Mouse (Mus musculus): ENCODE data around the gene Srek1.

Gene Srek1

DNA sequence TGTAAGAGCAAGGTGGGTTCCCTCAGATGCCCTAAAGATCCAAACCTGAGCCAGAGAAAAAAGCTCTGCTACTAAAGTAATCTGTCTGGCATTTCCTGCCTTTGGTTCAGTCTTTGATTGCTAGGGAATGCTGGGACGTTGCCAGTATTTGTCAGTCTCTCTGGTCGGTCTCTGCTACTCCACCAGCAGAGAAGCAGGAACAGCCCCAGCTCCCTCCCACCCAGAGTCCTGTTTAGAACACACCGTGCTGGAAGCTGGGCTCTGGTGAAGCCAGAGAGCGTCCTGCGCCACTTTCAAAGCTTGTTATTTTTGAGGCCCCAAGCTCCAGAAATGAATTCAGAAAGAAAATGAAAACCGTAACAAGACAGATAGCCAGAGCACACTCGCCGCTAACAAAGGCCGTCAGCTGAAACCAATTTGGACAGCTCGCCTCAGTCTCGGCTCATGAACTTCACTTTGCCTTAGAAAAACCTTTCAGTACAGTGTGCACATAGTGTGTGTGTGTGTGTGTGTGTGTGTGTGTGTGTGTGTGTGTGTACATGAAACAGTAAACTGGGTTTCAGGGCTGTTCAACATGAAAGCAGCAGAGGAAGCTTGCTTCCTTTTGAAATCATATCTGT, 62.9 kb downstream of the Srek1 start:
- DNase-seq: no peak

DNA sequence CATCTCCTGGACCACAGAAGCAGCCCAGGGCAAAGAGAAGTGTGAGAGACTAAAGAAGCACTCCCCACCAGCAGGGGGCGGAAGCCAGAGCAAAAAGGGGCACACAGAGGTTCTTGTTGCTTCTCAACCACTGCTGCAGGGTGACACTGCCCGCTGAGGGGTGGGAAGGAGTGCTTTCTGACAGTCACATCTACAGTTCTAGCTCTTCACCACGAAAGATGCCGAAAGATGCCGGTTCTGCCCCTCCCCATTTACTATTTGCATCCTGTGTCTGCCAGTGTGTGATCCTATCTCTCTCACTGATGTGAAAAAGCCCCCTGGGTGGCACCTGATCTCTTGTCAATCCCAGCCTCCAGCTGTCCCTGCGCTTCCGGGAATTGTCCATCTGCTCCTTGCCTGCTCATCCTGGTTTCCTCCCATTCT, 64.0 kb downstream of the Srek1 start:
- peak; percentile 57 for DNase-seq

DNA sequence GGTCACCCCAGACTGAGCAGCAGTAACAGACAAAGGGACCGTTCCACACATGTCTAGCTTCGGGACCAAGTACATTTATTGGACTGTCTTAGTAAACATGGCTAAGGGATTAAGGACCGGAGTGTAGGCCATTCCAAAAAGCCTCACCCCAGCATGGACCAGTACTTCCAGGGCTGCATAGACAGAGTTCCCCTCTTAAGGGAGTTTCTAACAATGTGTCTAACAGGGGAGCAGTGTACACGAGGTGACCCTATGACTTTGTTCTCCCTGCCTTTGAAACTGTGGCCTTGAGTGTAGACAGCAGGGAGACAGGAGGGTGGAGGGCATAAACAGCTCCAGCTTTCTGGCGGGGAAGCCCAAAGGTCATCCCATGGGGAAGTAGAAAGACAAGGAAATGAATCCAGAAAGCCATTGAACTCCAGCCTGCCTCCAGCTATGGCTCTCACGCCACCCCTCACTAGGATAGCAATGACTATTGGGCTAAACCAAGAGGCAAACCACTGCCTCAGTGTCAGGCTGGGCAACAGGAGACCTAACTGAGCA, 68.9 kb downstream of the Srek1 start:
- no peak for DNase-seq

DNA sequence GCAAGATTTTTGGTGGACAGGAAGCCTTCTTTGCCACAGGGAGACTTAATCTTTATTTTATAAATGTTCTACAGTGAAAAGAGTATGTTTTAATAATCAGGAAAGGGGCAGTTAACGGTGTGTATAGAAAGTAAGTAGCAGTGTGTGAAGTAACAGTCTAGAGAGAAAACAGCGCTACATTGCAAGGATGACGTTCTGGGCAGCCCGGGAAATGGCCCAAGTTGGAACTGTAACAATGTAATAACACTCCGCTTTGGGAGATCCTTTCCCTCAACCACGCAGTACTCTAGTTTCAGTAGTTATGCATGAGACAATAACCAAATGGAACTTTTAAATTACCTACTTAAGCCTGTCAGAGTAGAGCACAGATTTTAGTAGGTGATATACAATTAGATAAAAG, 70.6 kb downstream of the Srek1 start:
- DNase-seq: no peak

DNA sequence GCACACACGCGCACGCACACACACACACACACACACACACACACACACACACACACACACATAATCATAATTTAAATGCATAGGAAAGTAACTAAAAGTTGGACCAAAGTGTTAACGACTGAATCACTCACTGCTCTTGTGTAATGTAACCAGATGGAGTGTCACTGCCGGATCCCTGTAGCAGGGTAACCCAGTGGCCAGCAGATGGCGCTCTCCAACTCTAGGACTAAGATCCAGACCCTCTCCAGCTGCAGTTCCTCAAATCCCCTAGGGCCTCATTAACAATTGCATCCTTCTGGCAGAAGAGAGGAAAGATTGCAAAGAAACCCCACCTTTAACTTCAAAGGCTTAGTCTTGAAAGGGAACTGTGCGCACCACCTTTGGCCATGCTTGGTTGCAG, 71.0 kb downstream of the Srek1 start:
- peak; percentile 94 for DNase-seq

DNA sequence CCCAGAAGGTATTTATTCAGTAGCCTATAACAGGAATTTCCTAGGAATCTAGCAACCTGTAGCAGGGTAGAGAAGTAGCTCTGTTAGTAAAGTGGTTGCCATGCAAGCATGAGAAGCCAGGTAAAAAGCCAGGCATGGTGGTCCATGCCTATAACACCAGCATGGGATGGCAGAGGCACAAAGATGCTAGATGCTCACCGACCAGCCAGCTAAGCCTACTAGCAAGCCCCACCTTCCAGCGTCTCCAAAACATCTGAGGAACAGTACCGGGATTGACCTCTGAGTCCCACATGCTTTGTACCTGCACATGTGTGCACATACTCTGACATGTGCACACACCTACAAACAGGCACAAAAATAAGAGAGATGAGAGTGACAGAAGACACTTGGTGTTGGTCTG, 72.1 kb downstream of the Srek1 start:
- DNase-seq: no peak

DNA sequence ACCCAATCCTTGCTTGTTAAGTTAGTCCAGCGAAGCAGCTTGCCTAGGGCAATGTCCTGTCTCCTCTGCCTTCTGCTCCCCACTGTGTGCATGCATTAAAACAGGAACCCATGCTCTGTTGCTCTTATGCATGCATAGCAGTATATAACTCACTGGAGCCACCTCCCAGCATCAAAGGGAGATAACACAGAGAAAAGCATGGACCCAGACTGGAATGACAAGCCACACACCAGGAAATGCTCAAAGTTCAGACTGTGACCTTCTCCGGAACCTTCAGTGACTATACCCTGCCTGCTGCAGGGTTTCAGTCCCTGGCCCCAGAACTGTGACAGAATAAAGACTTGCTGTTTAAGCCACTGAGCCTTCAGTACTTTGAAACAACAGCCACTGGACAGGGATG, 73.7 kb downstream of the Srek1 start:
- no peak for DNase-seq

DNA sequence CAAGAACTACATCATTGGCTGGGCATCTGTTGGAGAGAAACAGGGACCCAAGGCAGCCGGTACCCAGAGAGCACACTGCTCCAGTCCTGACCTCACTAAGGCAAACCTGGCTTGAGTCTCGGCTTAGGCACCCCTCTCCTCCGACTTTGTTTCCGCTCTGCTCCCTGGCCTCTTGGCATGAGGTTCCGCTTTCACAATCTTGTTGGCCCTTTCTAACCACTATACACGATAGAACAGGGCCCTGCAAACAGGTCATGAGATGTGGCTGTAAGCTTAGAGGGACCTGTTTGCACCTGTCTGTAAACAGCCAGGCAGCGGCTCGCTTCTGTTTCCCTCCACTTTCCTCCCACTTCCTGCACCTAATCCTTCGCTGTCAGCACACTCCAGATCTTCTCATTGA, 76.4 kb downstream of the Srek1 start:
- DNase-seq: no peak

DNA sequence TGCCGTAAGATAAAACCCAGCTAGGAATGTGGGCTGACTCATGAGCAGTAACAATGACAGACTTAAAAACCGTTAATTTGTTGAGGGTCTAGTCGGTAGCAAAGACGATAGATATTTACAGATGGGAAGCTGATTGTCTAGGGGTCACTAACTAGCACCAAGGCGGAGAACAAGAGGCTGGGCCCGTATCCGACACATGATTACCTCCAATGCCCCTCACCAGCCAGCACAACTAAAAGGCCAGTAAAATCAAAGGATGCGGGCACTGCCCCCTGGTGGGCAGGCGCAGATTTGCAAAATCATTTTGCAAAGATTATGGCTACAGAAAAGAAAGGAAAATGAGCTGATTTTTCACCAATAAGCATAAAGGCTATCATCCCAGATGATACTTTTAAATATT, 78.2 kb downstream of the Srek1 start:
- DNase-seq: peak; percentile 67

DNA sequence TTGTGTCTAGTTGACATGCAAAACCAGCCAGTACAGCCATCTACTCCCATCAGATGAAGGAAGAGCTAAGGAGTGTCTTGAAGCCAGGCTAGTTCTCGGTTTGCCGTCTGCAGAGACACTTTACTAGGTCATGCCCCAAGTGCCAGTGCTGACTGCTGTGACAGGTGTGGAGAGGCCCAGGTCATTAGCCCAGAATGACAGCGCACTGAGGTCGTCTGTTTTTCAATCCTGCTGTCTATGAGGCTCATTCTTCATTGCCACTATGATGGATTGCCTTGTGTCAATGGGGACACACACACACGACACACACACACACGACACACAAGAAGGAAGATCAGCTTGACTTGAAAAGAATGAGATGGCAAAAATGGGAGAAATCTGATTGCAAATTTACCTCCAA, 79.0 kb downstream of the Srek1 start:
- no peak for DNase-seq
